Mouse (Mus musculus) urinary bladder, postnatal 14 days (tissue): ENCODE results near the gene Ppm1n.

Source experiments
- DNase-seq: peaks from one replicate; pipeline ENCODE4 v3.0.0; 2021; ENCODE audit warnings: low spot score

The Ppm1n gene

GRCm38 (mm10) chr7:19279581-19280114, at the start of gene Ppm1n:
Gene Ppm1n (minus strand): TSS chr7:19280064.
- no peak for DNase-seq

GRCm38 (mm10) chr7:19328425-19328824, 48.6 kb upstream of the Ppm1n start:
- DNase-seq = no peak

- DNase-seq = no peak
These were observed 47.9 kb upstream of the Ppm1n start for GRCm38 (mm10) chr7:19327782-19328181.

GRCm38 (mm10) chr7:19327128-19327527, 47.3 kb upstream of the Ppm1n start:
- DNase-seq = peak; percentile 90

GRCm38 (mm10) chr7:19326359-19326758, 46.5 kb upstream of the Ppm1n start:
- peak; percentile 89 for DNase-seq

- no peak for DNase-seq
These were observed 45.7 kb upstream of the Ppm1n start for GRCm38 (mm10) chr7:19325262-19326199.

- no peak for DNase-seq
These were observed 44.4 kb upstream of the Ppm1n start for GRCm38 (mm10) chr7:19324221-19324620.

GRCm38 (mm10) chr7:19322489-19322888, 42.6 kb upstream of the Ppm1n start:
- DNase-seq = peak; percentile 83

DNA sequence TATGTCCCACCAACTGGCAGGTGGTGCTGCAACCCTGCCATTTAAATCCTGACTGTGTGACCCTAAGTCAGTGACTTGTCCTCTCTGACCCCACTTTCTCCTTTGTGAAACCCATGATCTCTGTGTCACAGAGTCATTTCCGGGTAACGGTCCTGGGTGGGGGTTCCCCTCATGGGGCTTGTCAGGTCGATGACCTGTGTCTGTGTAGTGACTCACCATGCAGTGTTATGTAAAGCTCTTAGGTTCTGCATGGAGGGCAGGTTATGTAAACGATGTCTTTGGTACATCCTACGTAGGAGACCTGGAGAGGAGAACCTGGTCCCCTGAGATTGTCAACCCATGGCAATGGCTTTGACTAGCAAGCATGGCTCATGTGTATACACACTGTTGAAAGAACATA, 41.6 kb upstream of the Ppm1n start:
- DNase-seq = no peak

GRCm38 (mm10) chr7:19320637-19321036, 40.8 kb upstream of the Ppm1n start:
- no peak for DNase-seq

DNA sequence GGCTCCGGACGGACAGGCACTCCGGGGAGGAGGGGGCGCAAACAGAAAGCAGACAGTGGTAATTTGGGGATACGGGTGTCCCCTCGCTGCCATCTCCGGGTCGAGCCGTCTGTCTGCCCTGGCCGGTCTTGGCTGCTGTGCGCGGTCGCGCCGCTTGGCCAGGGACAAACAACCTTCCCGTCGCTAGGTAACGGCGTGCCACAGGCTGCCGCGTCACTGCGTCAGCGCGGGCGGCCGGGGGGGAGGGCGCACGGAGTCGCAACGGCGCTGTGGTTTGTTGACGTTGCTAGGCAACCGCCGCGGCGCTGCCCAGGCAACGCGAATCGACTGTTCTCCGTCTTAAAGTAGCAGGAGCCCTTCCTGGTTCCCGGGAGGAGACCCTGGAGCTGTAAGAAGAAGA, 40.0 kb upstream of the Ppm1n start:
- peak; percentile 97 for DNase-seq

DNA sequence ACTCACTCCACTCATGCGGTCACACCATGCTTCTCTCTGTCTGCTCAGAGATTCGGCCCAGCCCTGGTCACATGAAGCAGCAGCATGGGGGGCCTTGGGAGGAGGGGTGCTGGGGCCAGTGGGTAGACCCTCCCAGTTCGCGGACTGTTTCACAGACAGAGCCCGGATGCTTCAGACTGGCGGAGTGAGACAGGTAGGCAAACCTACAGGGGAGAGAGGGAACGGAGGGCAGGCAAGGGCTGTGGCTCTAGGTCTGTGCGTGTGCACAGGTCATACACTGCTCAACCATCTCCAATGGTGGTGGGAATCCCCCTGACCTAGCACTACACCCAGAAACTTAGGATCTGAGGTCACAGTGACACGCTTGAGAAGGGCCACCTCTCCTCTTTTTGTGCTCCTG, 39.6 kb upstream of the Ppm1n start:
- no peak for DNase-seq

DNA sequence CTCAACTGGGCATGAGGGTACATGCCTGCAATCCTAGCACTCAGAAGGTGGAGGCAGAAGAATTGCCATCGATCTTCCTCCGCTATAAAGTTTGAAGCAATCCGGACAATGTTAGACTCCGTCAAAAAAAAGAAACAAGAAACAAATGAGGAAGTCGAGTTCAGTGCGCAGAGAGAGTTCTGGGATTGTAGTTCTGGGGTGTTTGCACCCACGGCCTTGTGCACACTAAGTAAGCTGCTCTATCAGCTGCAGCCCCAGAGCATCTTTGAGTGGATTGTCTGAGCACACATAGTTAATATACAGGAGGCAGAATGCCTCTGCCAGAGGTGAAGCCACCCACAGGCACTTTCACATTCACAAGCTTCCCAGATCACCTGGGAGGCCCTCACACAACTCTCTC, 38.8 kb upstream of the Ppm1n start:
- DNase-seq = no peak

DNA sequence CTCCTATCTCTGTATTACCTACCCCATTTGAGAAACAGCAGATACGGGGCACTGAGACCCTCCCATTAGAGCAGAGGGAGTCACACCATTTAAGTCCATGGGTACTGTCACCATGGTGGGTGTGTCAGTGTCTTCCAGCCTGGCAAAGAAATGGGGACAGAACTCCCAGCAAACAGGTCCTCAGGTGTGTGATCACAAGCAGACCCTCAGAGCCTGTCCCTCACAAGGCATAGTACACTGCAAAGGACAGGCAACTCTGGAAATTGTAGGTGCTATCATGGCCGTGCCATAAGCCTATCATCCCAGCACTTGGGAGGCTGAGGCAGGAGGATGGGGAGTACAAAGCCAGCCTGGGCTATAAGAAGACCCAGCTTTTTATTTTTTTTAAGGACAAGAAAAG, 38.3 kb upstream of the Ppm1n start:
- no peak for DNase-seq

DNA sequence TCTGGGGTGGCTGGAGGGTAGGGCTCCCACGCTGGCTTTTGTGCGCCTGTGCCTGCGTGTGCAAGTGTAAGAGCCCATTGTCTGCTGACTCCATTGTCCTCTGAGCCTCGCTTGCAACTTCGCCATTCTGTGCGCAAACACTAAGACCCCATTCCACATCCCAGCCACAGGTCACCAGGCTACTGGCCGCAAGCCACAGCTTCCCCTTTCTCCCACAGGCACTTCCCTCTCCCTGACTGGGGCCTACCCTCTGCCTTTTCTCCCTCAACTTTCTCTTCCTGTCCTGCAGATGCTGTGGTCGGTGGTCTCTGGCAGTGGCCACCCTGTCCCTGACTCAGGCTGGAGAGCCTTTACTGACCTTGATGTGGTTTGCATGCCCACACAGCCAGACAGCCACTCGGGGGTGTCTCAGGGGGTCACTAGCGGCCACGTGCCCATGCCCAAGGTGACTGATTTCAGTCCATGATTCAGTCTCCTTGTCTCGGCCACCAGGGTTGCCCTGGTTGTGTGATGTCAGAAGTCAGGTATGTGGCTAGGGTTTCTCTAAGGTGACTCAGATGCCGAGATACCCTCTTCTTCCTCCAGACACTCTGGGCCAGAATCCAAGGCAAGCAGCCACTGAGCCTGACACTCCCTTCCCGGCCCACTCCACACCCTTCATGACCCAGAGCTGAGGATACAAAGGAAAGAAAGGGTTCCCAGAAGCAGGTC, 36.7 kb upstream of the Ppm1n start:
- DNase-seq = peak; percentile 65

DNA sequence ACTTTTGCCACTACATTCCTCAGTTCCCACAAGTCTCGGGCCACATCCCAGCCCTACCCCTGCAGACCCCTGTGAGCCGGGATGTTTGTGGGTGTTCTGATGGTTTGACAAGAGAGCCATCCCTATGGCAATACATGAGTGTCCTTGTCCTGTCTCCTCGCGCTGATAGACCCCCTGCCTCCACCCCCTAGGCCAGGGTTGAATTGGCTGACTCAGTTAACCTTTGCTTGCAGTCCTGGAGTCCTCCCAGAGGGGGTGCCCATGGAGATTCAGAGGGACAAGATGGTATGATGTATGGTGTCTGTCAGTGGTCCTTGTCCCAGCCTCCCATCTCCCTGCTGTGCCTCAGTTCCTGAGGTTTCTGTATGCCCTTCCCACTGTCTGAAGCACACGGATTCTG, 34.2 kb upstream of the Ppm1n start:
- DNase-seq = no peak

DNA sequence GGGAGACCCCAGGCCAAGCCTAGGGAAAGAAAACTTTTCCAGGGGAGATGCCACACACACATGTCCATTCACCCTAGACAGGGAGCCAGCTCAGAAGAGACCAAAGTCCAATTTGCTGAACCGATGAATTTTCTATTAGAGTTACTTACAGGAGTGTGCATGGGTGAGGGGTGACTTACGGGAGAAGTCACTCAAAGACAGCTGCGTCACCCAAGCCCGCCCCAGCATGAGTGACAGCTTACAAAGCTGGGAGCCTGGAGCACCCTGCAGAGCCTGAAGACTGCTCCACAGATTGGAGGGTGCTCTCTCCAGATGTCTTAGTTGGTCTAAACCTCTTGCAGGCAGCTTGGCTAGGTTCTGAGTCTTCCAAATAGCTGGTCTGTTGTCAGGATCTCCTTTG, 32.1 kb upstream of the Ppm1n start:
- no peak for DNase-seq

DNA sequence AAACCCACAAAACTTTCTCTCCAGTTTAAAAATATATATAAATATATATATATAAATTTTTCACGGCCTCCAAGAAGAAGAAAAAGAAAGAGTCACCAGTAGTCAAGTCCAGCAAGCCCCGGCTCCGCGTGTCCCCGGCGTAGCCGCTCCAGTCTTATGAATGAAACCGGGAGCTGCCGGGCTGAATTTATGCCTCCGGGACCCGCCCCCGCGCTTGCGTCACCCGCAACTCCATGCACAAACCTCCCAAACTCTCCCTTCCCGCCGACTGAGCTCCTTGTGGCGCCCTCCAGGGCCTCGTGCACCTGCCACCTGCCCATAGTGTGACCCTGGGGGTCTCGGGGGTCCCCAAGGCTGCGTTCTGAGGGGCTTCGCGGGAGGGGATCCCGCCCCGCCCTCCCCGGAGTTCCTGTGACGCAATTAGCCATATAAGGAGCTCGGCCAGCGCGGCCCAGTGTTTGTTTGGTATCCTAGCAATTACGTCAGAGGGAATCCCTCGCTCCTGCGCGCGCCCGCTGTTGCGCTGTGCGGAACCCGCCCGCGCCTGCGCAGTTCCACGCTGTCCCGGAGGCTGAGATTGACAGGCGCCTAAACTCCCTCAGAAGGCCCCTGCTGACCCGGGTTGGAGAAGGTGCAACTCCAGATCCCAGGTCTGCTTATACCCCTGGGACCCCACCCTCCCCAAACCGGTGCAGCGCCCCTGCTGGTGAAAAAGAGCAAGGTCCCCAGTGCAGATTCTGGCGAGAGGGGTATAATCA, 30.2 kb upstream of the Ppm1n start, which contains the start of gene Fosb:
Gene Fosb (minus strand): TSS at position 168 of the 758 bp plus-strand sequence.
- DNase-seq = peak; percentile 95

- DNase-seq = no peak
These were observed 29.5 kb upstream of the Ppm1n start for GRCm38 (mm10) chr7:19309278-19309883.

DNA sequence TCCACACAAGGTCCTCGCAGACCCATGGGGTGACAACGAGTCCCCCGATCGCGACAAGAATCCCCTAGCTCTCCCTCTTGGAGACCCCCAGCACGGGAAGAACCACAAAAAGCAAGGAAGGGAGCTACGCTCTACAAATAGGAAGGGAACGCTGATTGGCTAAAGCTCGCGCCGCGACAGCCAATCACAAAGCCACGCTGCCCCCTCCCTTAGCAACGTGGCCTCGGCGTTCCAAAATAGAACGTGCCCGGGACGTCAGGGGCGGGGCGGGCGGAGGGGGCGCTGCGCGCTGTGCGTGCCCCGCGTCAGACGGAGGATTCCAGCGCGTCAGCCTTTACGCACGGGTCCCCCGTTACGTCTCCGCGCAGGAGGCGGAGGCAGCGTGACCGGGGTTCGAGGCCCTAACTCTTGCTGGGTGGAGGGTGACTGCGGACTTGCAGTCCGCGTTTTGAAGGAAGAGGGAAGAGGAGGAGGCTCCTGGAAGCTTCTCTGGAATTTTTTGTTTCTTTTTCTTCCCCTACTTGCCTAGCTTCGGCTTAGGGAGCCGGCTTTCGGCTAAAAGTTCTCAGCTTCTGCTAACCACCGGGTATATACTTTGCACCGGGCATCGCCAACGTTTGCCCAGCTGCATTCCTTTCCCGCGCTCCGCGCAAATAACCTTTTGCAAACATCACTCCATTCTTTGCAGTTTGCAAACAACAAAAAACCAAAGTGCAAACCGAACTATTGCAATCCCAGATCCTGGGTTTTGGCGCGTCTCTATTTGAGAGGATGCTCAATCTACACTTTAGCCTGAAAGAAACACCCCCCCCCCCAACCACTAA, 28.8 kb upstream of the Ppm1n start:
- DNase-seq = peak; percentile 96
